Mouse (Mus musculus) lung, postnatal 0 days (tissue): ENCODE results near the gene Samd10. TPM values are rescaled to one million over a fixed set of nuclear protein-coding genes. Genes with fewer than 3 reads are reported as not detected.

Experiments
- ATAC-seq: fragments of 200-750 bp; cut with Nextera tagmentation; 2 replicates; pipeline ENCODE4 v1.8.0; 2017; ENCODE audit warnings: moderate library complexity
- DNase-seq: peaks from one replicate; pipeline ENCODE4 v3.0.0-alpha.2; 2016; ENCODE audit warnings: low spot score
- H3K27ac ChIP-seq: fragments of 300-500 bp; sonication (generic); 2 replicates; pipeline ENCODE4 v1.5.1; 2014; ENCODE audit warnings: antibody characterized with exemption, mild to moderate bottlenecking, low read length, mixed read lengths
- H3K27me3 ChIP-seq: fragments of 300-500 bp; sonication (generic); replicated peaks from 2 replicates; pipeline ENCODE4 v1.6.1; 2014; ENCODE audit warnings: low read length, mixed read lengths; ENCODE audit not compliant: insufficient read depth
- H3K36me3 ChIP-seq: fragments of 300-500 bp; sonication (generic); 2 replicates; pipeline ENCODE4 v1.6.1; 2014; ENCODE audit warnings: low read length, mixed read lengths; ENCODE audit not compliant: insufficient read depth
- H3K4me1 ChIP-seq: fragments of 300-500 bp; sonication (generic); 2 replicates; pipeline ENCODE4 v1.6.1; 2014; ENCODE audit warnings: antibody characterized with exemption, low read depth, low read length, mixed read lengths; ENCODE audit not compliant: insufficient read depth
- H3K4me2 ChIP-seq: fragments of 300-500 bp; sonication (generic); replicated peaks from 2 replicates; pipeline ENCODE4 v1.6.1; 2014; ENCODE audit warnings: low read depth, mild to moderate bottlenecking, low read length, moderate library complexity, mixed read lengths
- H3K4me3 ChIP-seq: fragments of 300-500 bp; sonication (generic); 2 replicates; pipeline ENCODE4 v1.5.1; 2014; ENCODE audit warnings: low read depth, low read length
- H3K9ac ChIP-seq: fragments of 300-500 bp; sonication (generic); replicated peaks from 2 replicates; pipeline ENCODE4 v1.6.1; 2014; ENCODE audit warnings: low read depth, mild to moderate bottlenecking
- H3K9me3 ChIP-seq: fragments of 300-500 bp; sonication (generic); 2 replicates; pipeline ENCODE4 v1.6.1; 2016; ENCODE audit warnings: low read length, mixed read lengths
- CTCF ChIP-seq: IDR thresholded peaks from 2 replicates; pipeline ENCODE4 v1.5.1; 2016; ENCODE audit warnings: antibody characterized with exemption, mild to moderate bottlenecking
- EP300 ChIP-seq: IDR thresholded peaks from 2 replicates; pipeline ENCODE4 v1.6.1; 2016; ENCODE audit warnings: antibody characterized with exemption, mild to moderate bottlenecking, control low read depth
- WGBS: fragments of 180-500 bp; shearing (Covaris S2); extraction: QIAGEN DNeasy Blood & Tissue Kit; methylation state at CpG from one replicate; pipeline ENCODE4 v1.1.7; 2014; 5-methylcytosine and 5-hydroxymethylcytosine counted together
- polyA plus RNA-seq: library from polyadenylated mRNA; unstranded; fragments of >200 nt; fragmentation: Nextera tagmentation; extraction: Ambion mirVana; gene quantifications from 2 replicates; pipeline ENCODE4 v1.2.1, GENCODE M21; 2015

Gene Samd10
- polyA plus RNA-seq, result 20.8 and 21.3 TPM in 2 replicates

- WGBS, result 3% methylated on average over 68 of the region's 71 CpGs
- H3K4me2 ChIP-seq, result peak within 1 kb of the TSS; percentile 94
- DNase-seq (peak; percentile 83), ATAC-seq (peak; percentile 42)
- H3K36me3 ChIP-seq, result no peaks in the 10 kb centered on the region
- H3K27me3 ChIP-seq, result no peaks in the 10 kb centered on the region
- peaks cover 10% of the 10 kb centered on the region; the same call in 1 of the 2 replicates for H3K4me1 ChIP-seq
- peak within 1 kb of the TSS; percentile 65 for H3K9ac ChIP-seq
- no peaks in the 10 kb centered on the region for H3K9me3 ChIP-seq
- TF ChIP-seq CTCF (peak; percentile 35), EP300 (no peak)
- H3K27ac ChIP-seq, result peak within 1 kb of the TSS; percentile 86
- H3K4me3 ChIP-seq, result peak within 1 kb of the TSS; percentile 63
These were observed at the start of gene Samd10 for GRCm38 (mm10) chr2:181598454-181599351. TSS of gene Samd10 (minus strand) at chr2:181599212.

DNA sequence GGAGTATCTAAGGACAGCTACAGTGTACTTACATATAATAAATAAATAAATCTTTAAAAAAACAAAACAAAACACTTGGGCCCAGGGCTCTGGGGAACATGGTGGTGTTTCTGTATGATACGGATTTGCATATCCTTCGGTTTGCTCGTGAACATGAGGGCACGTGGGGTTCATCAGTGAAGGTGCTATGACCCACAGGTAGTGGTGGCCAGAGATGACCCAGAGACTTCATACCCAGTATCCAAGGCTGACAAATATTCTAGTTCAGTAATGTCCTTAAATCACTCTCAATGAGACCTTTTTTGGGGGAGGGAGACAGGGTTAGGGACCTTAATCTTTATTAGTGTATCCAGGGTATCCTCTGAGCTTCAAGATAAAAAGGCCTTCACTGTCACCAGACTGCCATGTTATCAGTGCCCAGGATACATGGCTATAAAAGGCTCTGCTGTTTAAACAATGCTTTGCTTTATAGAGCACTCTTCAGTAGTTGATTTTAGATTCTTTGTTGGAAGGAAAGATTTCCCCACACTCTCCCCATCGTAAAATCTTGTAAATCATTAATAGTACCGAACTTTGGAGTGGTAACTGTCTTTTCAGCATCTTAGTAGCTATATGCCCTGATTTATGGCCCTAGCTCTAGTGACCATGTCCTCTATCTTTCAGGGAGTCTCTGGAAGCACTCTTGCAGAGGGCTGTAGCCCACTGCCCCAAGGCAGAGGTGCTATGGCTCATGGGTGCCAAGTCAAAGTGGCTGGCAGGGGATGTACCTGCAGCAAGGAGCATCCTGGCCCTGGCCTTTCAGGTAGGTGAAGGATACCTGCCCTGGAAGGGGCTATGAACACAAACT is 47.8 kb upstream of the Samd10 start:
- no peaks in the 10 kb centered on the region for H3K4me1 ChIP-seq
- H3K36me3 ChIP-seq, result peaks cover 42% of the 10 kb centered on the region
- no peak overlapping the region for H3K4me2 ChIP-seq
- ATAC-seq, result no peak
- 82% methylated on average over 6 of the region's 6 CpGs for WGBS
- no peak overlapping the region for H3K27ac ChIP-seq
- H3K4me3 ChIP-seq, result no peak overlapping the region
- H3K27me3 ChIP-seq, result no peaks in the 10 kb centered on the region
- H3K9me3 ChIP-seq, result no peaks in the 10 kb centered on the region
- no peak overlapping the region for H3K9ac ChIP-seq
- TF ChIP-seq EP300, result no peak
- no peak for TF ChIP-seq CTCF
- DNase-seq, result no peak

DNA sequence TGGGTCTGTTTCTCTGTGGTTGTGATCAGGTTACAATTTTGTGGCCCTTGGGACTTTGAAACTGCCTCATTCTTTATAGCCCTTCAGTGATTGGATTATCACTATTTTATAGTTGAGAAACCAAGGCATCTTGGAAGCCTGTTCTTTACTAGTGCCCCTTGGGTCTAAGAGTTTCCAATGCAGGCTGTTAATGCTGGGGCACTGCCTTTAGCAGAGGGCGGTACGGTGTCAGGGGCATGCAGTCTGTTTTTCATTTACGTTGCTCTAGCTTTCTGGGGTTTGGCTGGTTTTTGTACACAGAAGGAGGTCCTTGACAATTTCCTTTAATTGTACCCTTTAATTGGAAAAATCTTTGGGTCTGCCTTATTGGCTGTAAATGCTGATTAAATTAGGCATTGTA is 46.7 kb upstream of the Samd10 start:
- WGBS, result 90% methylated on average over 3 of the region's 3 CpGs
- H3K4me1 ChIP-seq, result no peaks in the 10 kb centered on the region
- no peaks in the 10 kb centered on the region for H3K27me3 ChIP-seq
- H3K36me3 ChIP-seq, result peaks cover 41% of the 10 kb centered on the region
- no peak overlapping the region for H3K9ac ChIP-seq
- no peak overlapping the region for H3K4me3 ChIP-seq
- H3K9me3 ChIP-seq, result no peaks in the 10 kb centered on the region
- DNase-seq (no peak), ATAC-seq (no peak)
- no peak overlapping the region for H3K27ac ChIP-seq
- TF ChIP-seq CTCF (no peak), EP300 (no peak)
- H3K4me2 ChIP-seq, result no peak overlapping the region

DNA sequence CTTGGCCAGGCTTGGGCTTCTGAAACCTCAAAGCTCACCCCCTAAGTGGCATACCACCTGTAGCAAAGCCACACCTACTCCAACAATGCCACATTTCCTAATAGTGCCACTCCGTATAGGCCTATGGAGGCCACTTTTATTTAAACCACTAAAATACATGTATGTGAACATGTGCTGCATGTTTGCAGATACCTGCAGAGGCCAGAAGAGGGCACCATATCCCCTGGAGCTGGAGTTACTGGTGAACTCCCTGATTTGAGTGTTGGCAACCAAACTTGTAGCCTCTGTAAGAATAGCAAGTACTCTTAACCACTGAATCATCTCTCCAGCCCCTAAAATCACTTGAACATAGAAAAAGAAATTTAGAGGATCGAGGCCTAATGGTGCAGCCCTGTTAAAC is 45.3 kb upstream of the Samd10 start:
- H3K27me3 ChIP-seq, result no peaks in the 10 kb centered on the region
- no peaks in the 10 kb centered on the region for H3K9me3 ChIP-seq
- H3K27ac ChIP-seq, result no peak overlapping the region
- peaks cover 31% of the 10 kb centered on the region for H3K36me3 ChIP-seq
- DNase-seq (peak; percentile 67), ATAC-seq (peak; percentile 23; the same call in 1 of the 2 replicates)
- no peaks in the 10 kb centered on the region for H3K4me1 ChIP-seq
- TF ChIP-seq CTCF, result peak; percentile 80
- TF ChIP-seq EP300, result no peak
- 97% methylated on average over 2 of the region's 2 CpGs for WGBS
- no peak overlapping the region for H3K4me2 ChIP-seq
- H3K4me3 ChIP-seq, result no peak overlapping the region
- H3K9ac ChIP-seq, result no peak overlapping the region

GRCm38 (mm10) chr2:181635865-181636264 is 36.9 kb upstream of the Samd10 start:
- 88% methylated on average over 3 of the region's 3 CpGs for WGBS
- Histone ChIP-seq H3K4me1 (no peaks in the 10 kb centered on the region), H3K9me3 (no peaks in the 10 kb centered on the region), H3K27me3 (no peaks in the 10 kb centered on the region), H3K36me3 (peaks cover 46% of the 10 kb centered on the region), H3K9ac (no peak overlapping the region), H3K27ac (no peak overlapping the region), H3K4me3 (no peak overlapping the region), H3K4me2 (no peak overlapping the region)
- DNase-seq, result no peak
- no peak for TF ChIP-seq EP300
- ATAC-seq, result no peak

- no peak for TF ChIP-seq CTCF
- TF ChIP-seq EP300, result no peak
- no peaks in the 10 kb centered on the region for H3K27me3 ChIP-seq
- no peak overlapping the region for H3K9ac ChIP-seq
- peaks cover 41% of the 10 kb centered on the region for H3K36me3 ChIP-seq
- DNase-seq (no peak), ATAC-seq (no peak)
- no peak overlapping the region for H3K4me3 ChIP-seq
- no peaks in the 10 kb centered on the region for H3K4me1 ChIP-seq
- no peak overlapping the region for H3K27ac ChIP-seq
- H3K4me2 ChIP-seq, result no peak overlapping the region
- WGBS, result 92% methylated on average over 6 of the region's 6 CpGs
- no peaks in the 10 kb centered on the region for H3K9me3 ChIP-seq
These were observed 33.6 kb upstream of the Samd10 start for GRCm38 (mm10) chr2:181632624-181633023.
